Mouse (Mus musculus) heart, adult 18-20 months (tissue): ENCODE results near the gene Gm20489. TPM values are rescaled to one million over a fixed set of nuclear protein-coding genes. Genes with fewer than 3 reads are reported as not detected.

Experiments used
- DNase-seq, 2 experiments: peaks; one replicate each; pipeline ENCODE4 v3.0.0; 2021 to 2022; ENCODE audit warnings: mixed read lengths in 1 of 2
- total RNA-seq, 2 experiments: library from RNA; stranded (reverse); gene quantifications; 2 replicates each; pipeline ENCODE4 v1.2.3; 2021

Gm20489 gene
- total RNA-seq, 2 experiments from 2014 or later = not detected

DNA sequence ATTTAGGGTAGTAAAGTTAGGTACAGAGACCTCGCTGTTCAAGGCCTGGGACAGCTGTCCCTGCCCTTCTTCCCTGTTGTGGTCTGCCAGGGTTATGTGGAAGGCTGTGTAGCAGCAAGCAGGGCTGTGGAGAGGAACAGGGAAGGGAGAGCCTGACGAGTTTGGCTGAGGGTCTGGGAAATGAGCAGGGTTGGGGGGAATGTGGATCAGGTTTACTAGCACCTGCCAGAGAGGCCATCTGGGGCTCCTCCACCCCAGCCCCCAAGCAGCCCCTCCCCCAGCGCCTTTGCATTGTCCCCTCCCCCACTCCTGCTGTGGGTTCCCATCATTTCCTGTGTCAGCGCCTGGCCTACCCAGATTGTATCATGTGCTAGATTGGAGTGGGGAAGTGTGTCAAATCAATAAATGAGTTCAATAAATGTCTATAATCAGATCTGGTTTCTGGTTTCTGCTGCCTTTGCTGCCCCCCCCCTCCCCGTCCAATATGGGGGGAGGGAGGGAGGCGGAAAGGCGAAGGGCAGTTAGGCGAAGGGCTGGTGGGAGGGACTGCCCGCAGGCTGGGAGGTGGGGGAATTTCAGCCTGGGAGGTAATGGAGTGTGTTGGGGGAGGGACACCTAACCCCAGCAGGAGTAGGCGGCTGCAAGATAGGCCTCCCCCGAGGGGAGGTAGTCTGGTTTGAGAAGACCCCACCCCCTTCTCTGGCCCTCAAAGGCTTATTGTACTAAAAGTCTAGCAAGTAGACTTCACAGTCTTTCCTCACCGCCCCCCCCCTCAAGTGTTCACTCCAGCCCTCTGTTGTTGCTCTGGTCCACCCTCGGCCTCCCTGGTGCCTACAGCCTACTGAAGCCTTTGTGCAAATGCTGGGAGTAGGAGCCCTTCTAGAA lies 8.1 kb downstream of the Gm20489 start:
- no peak for DNase-seq

DNA sequence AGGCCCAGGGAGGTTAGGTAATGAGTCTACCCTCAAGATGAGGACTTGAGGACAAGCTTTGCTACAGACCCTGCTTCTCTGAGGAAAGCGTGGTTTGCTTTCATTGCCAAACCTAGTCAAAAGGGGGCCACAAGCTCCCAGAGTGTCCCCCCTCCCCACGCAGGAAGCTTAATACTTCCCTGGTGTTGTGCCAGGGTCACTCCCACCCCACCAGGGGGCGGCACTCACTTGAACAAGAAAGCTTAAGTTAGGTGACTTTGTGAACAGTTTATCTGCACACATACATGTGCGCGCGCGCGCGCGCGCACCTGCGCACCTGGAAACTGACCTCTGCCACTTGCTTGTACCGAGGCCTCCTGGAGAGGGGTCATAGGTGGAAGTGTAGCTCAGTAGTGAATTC lies 12.2 kb downstream of the Gm20489 start:
- no peak for DNase-seq

DNA sequence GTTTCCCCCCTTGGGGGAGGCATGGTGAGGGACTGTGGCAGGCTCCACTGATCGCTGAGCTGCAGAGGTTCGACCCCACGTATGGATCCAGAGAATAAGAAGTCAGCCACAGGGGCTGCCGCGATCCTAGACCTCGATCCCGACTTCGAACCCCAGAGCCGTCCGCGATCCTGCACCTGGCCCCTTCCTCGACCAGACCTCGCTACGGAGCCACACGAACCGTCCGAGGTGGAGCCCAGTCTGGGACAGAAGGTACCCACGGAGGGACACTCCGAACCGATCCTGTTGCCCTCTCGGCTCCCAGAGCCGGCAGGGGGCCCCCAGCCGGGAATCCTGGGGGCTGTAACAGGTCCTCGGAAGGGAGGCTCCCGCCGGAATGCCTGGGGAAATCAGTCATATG lies 14.1 kb downstream of the Gm20489 start:
- no peak for DNase-seq

DNA sequence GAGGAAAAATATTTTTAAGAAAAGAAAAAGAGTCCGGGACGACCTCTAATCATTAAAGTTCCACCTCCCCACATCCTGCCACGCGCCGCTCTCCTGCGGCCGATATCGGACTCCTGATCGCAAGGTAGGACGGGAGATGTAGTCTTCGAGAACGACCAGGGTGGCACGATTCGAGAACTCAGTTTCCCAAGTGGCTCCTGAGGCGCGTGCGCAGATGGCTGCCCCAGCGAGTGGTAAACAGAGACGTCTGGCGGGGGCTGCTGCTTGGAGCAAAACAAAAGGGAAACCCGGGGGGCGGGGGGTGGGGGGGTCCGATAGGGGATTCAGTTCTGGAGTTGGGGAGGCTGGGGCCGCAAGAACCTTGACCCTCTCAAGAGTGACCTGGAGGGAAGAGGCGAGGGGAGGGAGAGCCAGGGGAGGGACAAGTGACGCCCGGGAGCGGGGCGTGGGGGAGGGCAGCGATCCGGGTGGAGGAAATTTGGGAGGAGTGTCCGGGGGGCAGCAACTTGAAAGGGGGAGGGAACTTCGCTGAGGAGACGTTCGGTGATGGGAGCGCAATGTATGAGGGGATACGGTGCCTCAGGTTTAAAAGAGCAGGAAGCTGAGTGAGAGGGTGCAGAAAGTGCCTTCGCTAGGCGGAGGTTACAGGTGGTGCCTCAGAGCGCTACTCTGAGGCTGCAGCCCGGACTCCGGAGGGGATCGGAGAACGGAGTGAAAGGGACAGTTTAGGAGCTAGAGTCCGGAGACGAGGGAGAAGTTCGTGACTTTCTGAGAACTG lies 14.7 kb downstream of the Gm20489 start, which contains the start of gene Foxo4:
TSS of gene Foxo4 (plus strand) at position 577 of the 778 bp plus-strand sequence.
- DNase-seq = peak; percentile 89 to 93

DNA sequence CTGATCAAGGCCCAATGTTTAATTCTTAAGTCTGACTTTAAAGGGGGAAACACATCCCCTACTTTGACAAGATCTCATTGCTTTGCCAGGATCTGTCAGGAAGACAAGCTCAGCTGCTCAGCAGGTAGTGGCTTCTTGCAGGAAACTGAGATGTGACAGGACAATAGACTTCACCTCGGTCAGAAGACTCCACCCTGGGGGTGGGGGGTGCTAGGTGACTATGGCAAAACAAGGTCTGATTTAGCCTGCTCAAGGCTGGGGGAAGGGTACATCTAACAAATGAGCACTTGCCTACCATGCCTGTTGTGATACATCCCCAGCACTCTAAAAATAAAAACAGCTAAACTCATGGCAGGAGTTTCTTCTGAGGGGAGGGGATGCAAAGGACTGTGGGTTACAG lies 23.8 kb downstream of the Gm20489 start:
- no peak for DNase-seq

DNA sequence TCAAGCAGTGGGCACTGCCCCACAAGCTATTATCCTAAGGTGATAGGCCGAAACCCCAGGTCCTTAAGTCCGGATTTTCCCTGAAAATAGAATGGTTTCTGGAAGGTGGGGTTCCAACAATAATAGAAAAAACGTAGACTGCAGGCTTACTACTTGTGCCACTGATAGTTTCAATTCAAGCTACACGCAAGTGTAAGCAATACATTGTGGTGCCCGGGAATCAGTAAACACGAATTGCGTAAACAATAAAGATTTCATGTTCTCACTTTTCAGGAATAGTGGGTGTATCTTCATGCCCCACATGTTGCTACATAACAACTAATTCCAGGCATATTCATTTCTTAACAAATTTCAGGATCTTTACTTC lies 46.0 kb downstream of the Gm20489 start:
- DNase-seq = no peak

DNA sequence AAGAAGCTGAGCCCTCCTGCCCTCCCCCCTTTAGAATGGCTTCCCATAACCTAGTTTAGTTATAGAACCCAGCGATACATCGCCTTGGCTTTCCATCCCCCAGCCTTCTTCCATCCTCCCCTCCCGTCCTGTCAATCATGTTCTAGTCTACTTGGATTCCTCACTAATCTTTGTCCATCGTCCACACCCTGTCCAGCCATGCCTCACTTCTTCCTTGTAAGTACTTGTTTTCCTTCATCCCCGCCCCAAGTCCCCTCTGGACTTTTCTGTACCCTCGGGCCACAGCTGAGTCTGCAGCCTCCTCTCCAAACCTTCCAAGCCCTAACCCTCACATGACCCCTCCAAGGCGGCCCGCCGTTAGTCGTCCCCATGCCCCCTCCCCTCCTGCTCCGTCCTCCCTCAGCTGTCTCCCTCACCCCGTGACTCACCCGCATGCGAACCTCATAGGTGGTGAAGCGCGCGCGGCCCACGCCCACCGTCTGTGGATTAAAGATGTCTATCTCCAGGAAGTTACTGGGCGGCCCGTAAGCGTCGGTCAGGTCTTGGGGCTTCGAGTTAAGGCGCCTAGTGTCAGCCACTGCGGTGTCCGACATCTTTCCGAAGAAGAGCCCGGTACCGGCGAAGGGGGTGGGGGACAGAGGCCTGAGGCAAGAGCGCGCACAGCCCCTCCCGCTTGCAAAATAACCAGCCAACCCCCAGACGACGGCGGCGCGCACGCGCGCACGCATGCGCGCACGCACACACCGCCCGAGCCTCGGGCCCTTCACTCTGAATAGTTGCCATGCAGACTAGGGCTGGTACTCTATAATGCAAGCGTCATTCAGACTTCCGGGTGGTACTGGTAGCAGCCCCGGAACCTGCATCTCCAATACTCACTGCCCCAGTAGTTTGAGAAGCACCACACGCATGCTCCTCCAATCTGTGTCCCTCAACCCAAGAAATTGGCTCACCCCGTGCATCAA lies 46.7 kb downstream of the Gm20489 start, which contains the start of gene Snx12:
TSS of gene Snx12 (minus strand) at position 730 of the 962 bp plus-strand sequence.
- peak; percentile 91 to 92 for DNase-seq

Other genes with a start within 250 kb of the Gm20489 start
- gene Tex11, start 209.4 kb downstream of the Gm20489 start, total RNA-seq = under 1 TPM in 1 of 2 experiments, not detected in 1; 0.13 TPM
- gene Slc7a3, start 183.0 kb downstream of the Gm20489 start, total RNA-seq = not detected
- gene Snx12, start 46.5 kb downstream of the Gm20489 start, total RNA-seq = 10 to 100 TPM; 32.7 to 37.8 TPM
- 10 to 100 TPM; 59.9 to 64.4 TPM for gene Foxo4, start 14.5 kb downstream of the Gm20489 start, total RNA-seq
- not detected for gene Gm614, start 5.0 kb downstream of the Gm20489 start, total RNA-seq
- gene Il2rg, start 768 bp downstream of the Gm20489 start, total RNA-seq = 10 to 100 TPM; 10.5 to 15.1 TPM
- gene Med12, start 5.0 kb upstream of the Gm20489 start, total RNA-seq = 10 to 100 TPM; 13.5 to 19.1 TPM
- gene Nlgn3, start 30.1 kb upstream of the Gm20489 start, total RNA-seq = under 1 TPM; 0.39 to 0.74 TPM
- not detected for gene Gjb1, start 107.4 kb upstream of the Gm20489 start, total RNA-seq
- 10 to 100 TPM; 13.1 to 15.9 TPM for gene Zmym3, start 151.8 kb upstream of the Gm20489 start, total RNA-seq
- gene Nono, start 160.3 kb upstream of the Gm20489 start, total RNA-seq = 10 to 100 TPM; 58.2 to 60.3 TPM
- gene Itgb1bp2, start 180.1 kb upstream of the Gm20489 start, total RNA-seq = 100 to 1,000 TPM; 163 to 187 TPM